Mouse (Mus musculus) kidney, postnatal 0 days (tissue): ENCODE measurements at regions not wholly inside any gene's neighbourhood (a gene's known extent, or its start where the extent isn't known, plus 50 kb on each side); places are given as distances from the start of the nearest gene placed in this dataset.

Source experiments
- ATAC-seq: fragments of 200-750 bp; cut with Nextera tagmentation; replicated peaks from 2 replicates; pipeline ENCODE4 v1.8.0; 2017; ENCODE audit warnings: low read depth, moderate number of reproducible peaks, moderate TSS enrichment, moderate library complexity; ENCODE audit not compliant: low FRiP score
- DNase-seq: peaks from one replicate; pipeline ENCODE4 v3.0.0-alpha.2; 2016; ENCODE audit warnings: low spot score
- H3K27ac ChIP-seq: fragments of 300-500 bp; sonication (generic); 2 replicates; pipeline ENCODE4 v1.5.1; 2014; ENCODE audit warnings: mild to moderate bottlenecking
- H3K27me3 ChIP-seq: fragments of 300-500 bp; sonication (generic); 2 replicates; pipeline ENCODE4 v1.6.1; 2014; ENCODE audit warnings: low read length, mixed read lengths; ENCODE audit not compliant: insufficient read depth
- H3K36me3 ChIP-seq: fragments of 300-500 bp; sonication (generic); 2 replicates; pipeline ENCODE4 v1.6.1; 2014; ENCODE audit warnings: low read length, mixed read lengths; ENCODE audit not compliant: insufficient read depth
- H3K4me1 ChIP-seq: fragments of 300-500 bp; sonication (generic); replicated peaks from 2 replicates; pipeline ENCODE4 v1.6.1; 2014; ENCODE audit warnings: antibody characterized with exemption, low read length, mixed read lengths; ENCODE audit not compliant: insufficient read depth
- H3K4me2 ChIP-seq: fragments of 300-500 bp; sonication (generic); 2 replicates; pipeline ENCODE4 v1.6.1; 2014; ENCODE audit warnings: mild to moderate bottlenecking, low read length, moderate library complexity, mixed read lengths
- H3K4me3 ChIP-seq: fragments of 300-500 bp; sonication (generic); replicated peaks from 2 replicates; pipeline ENCODE4 v1.5.1; 2014; ENCODE audit warnings: low read depth, low read length
- H3K9ac ChIP-seq: fragments of 300-500 bp; sonication (generic); 2 replicates; pipeline ENCODE4 v1.6.1; 2014; ENCODE audit warnings: low read depth, low read length
- H3K9me3 ChIP-seq: fragments of 300-500 bp; sonication (generic); replicated peaks from 2 replicates; pipeline ENCODE4 v1.6.1; 2016; ENCODE audit warnings: low read length, inconsistent platforms, mixed read lengths
- CTCF ChIP-seq: IDR thresholded peaks from 2 replicates; pipeline ENCODE4 v1.5.1; 2016; ENCODE audit warnings: antibody characterized with exemption, low read depth, mild to moderate bottlenecking, moderate library complexity
- WGBS: fragments of 180-500 bp; shearing (Covaris S2); extraction: QIAGEN DNeasy Blood & Tissue Kit; methylation state at CpG from one replicate; pipeline ENCODE4 v1.1.7; 2014; 5-methylcytosine and 5-hydroxymethylcytosine counted together

DNA sequence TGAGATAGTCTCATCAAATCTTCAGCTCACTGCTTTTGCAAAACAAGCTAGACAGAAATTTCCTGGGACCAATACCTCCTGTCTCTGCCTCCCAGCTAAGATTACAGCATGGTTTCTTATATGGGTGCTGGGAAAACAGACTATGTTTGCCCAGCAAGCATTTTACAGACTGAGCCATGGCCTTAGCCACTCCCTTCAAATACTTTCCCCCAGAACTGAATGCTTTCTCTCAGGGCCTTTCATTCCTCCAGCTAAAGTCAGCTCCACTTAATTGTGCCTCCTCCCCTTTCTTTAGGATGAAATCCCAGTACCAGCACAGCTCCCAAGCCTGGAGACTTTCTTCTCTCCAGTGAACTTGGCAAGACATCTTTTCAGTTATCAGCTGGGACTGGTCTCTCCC, 232.1 kb downstream of the Tmsb4x start:
- TF ChIP-seq CTCF: no peak
- Histone ChIP-seq H3K9me3 (no peaks in the 10 kb centered on the region), H3K4me2 (no peak overlapping the region), H3K9ac (no peak overlapping the region), H3K4me1 (no peaks in the 10 kb centered on the region), H3K4me3 (no peak overlapping the region), H3K36me3 (no peaks in the 10 kb centered on the region), H3K27ac (no peak overlapping the region), H3K27me3 (no peaks in the 10 kb centered on the region)
- ATAC-seq (no peak), DNase-seq (no peak)

DNA sequence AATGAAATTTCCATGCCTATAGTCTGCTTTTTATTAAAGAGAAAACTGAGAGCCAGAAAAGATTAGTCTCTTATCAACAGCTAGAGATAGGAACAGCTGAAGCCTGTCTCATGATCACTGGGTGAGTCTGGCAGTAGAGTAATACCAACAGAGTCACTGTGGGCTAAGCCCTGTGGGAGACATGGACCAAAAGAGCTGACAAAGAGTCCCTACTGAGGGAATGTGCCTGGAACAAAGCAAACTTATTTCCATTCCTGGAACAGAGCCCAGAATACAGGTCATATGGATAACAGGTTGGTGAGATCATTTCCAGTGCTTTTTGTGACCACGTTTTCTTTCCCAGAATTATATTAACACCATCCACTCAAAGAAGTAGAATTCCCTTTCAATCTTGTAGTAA, 237.4 kb downstream of the Tmsb4x start:
- 21% methylated on average over 1 of the region's 1 CpGs for WGBS
- no peak for ATAC-seq
- no peak overlapping the region for H3K4me3 ChIP-seq
- H3K27ac ChIP-seq: no peak overlapping the region
- H3K9me3 ChIP-seq: no peaks in the 10 kb centered on the region
- no peaks in the 10 kb centered on the region for H3K36me3 ChIP-seq
- no peak overlapping the region for H3K9ac ChIP-seq
- H3K27me3 ChIP-seq: no peaks in the 10 kb centered on the region
- peak; percentile 44 for DNase-seq
- H3K4me1 ChIP-seq: no peaks in the 10 kb centered on the region
- no peak for TF ChIP-seq CTCF
- H3K4me2 ChIP-seq: no peak overlapping the region

DNA sequence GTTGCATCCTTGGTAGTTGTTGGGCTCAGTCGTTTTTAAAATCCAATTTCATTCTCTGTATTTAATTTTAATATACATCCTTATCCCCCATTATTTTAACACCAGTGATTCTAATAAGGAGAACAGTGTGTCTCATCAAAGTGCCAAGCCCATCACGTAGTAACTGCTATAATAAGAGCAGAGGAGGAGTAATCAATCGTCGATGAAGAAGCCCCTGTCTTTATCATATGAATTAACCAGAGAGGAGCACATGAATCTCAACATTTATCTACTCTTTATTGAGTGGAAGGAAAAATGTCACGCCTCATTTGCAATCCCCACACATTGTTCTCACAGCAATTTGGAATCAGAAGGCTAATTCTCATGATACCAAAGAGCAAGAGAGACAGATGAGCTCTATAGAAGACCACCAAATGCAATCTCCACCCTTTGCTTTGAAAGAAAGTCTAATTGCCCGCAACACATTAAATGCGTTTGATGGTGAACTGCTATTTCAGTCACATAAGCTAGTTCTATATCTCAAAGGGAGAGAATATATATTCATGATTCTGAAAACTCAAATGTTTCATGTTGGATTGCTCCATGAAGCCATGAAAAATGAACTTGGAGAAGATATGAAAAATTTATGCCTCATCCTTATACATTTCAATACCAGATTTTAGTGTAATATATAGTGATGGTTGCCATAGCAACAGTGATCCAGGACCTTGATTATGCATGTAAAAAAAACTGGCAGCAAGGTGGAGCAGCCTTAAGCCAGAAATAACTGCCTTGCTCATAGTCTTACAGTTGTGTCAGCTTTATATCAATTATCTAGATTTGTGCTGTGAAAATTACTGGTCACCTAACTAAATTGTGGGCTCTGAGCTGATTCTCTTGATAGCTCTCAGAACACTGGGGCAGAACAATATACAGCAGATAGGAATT, 244.2 kb downstream of the Tmsb4x start:
- WGBS: 81% methylated on average over 7 of the region's 7 CpGs
- ATAC-seq (no peak), DNase-seq (no peak)
- H3K4me3 ChIP-seq: no peak overlapping the region
- no peak overlapping the region for H3K27ac ChIP-seq
- no peaks in the 10 kb centered on the region for H3K27me3 ChIP-seq
- no peak overlapping the region for H3K4me2 ChIP-seq
- TF ChIP-seq CTCF: no peak
- no peaks in the 10 kb centered on the region for H3K36me3 ChIP-seq
- no peaks in the 10 kb centered on the region for H3K4me1 ChIP-seq
- H3K9ac ChIP-seq: no peak overlapping the region
- H3K9me3 ChIP-seq: no peaks in the 10 kb centered on the region

DNA sequence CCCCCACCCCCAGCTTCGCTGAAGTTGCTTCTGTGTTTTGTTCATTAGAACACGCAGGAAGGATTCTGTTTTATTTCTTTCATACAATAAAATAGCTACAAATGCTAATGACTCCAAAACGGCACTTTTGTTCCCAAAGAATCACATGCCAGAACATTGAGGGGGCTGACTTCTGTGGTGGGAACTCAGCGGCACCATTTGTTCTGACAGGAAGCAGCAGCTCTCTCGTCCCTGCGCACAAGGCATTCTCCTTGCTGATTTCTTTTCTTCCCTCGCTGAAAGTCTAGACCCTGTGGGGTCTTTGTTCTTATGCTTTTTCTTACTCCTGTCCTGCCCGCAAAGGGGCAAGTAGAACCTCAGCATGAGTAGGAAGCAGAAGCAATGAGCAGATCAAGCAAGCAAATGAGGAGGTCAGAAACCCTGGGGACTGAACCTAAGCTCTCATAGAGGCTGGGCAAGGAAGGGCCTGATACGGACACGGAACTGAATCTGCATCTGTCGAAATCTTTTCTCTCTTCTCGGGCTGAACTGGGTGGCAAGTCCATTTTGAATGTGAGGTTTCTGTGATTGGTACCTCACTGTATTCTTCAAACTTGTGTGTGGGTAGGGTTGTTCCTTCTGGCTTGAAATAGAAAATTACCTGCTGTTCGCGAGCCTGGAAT, 256.5 kb downstream of the Tmsb4x start:
- H3K4me1 ChIP-seq: no peaks in the 10 kb centered on the region
- H3K4me3 ChIP-seq: no peak overlapping the region
- no peaks in the 10 kb centered on the region for H3K9me3 ChIP-seq
- no peak overlapping the region for H3K9ac ChIP-seq
- ATAC-seq (no peak), DNase-seq (no peak)
- no peaks in the 10 kb centered on the region for H3K36me3 ChIP-seq
- 62% methylated on average over 14 of the region's 14 CpGs for WGBS
- TF ChIP-seq CTCF: no peak
- no peak overlapping the region for H3K4me2 ChIP-seq
- no peak overlapping the region for H3K27ac ChIP-seq
- no peaks in the 10 kb centered on the region for H3K27me3 ChIP-seq

DNA sequence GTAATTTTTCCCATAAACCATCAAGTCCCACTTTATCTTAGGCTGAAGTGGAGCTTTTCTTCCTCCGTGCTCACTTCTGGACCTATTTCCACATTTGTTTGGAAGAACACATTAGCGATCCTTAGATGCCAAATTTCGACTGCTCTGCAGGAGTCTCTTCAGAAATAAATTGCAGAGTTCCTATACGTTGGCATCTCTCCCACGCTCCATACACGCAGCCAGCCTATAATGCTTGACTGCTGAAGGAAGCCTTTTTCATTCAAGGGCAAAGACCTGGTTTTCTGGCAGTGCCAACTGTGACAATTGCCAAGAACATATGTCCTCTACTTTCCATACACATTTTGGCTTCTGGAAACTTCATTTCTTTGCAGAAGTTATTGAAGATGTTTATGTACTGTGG, 258.1 kb downstream of the Tmsb4x start:
- no peak for TF ChIP-seq CTCF
- H3K4me3 ChIP-seq: no peak overlapping the region
- no peaks in the 10 kb centered on the region for H3K4me1 ChIP-seq
- WGBS: 88% methylated on average over 6 of the region's 6 CpGs
- no peaks in the 10 kb centered on the region for H3K27me3 ChIP-seq
- H3K36me3 ChIP-seq: no peaks in the 10 kb centered on the region
- ATAC-seq (no peak), DNase-seq (no peak)
- no peak overlapping the region for H3K4me2 ChIP-seq
- no peaks in the 10 kb centered on the region for H3K9me3 ChIP-seq
- H3K9ac ChIP-seq: no peak overlapping the region
- no peak overlapping the region for H3K27ac ChIP-seq

DNA sequence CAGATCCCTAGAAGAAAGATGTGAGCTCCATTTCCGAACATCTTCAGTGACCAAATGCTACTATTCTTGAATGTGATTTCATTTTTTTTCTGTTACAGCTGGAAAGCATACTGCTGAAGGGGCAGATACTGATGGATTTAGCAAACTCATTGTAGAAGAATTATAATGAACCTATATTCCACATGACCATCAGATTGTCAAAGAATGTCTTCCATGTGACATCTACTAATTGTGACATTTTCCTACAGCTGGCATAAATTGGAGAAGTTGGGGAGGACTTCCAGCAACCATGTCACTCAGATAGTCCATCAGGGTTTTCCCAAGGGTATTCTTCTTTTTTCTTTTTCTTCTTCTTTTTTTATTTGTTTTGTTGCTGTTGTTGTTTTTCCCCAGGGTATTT, 263.2 kb downstream of the Tmsb4x start:
- Histone ChIP-seq H3K27me3 (no peaks in the 10 kb centered on the region), H3K4me1 (no peaks in the 10 kb centered on the region), H3K27ac (no peak overlapping the region), H3K4me3 (no peak overlapping the region), H3K9me3 (no peaks in the 10 kb centered on the region), H3K9ac (no peak overlapping the region), H3K36me3 (no peaks in the 10 kb centered on the region), H3K4me2 (no peak overlapping the region)
- no peak for DNase-seq
- WGBS: 82% methylated on average over 1 of the region's 1 CpGs
- no peak for TF ChIP-seq CTCF
- no peak for ATAC-seq
